Comparison of ENCODE assay signal across 9 mouse cellular contexts in genomic region chr10:13388116-13388922, GRCm38 (mm10).
DNase-seq lines count a peak whose midpoint lies in the region; ATAC-seq and TF ChIP-seq lines count a peak whose summit lies in the region.
"Had no signal": no experiment of that assay in that cellular context is flagged by ENCODE, and none has a peak within 500 bp of the region (broad histone marks: within the 10 kb centered on the region; RNA-seq: fewer than 3 reads in every experiment).

No protein-coding gene starts in this region.

- peak; percentile 45 for DNase-seq in gastrocnemius, adult 2 months
- DNase-seq in gastrocnemius, adult 8-10 months (ENCODE audit: low spot score in 2 of 2): no peak
- peak; percentile 9 for DNase-seq in lung, adult 2 months
- no peak for DNase-seq in natural killer cell, adult 2 months (ENCODE audit: low spot score in 2 of 2)

- H3K27me3 ChIP-seq in heart, embryonic 11.5 days (ENCODE audit: control insufficient read depth, insufficient read depth, low read length): no peaks in the 10 kb centered on the region
- H3K27me3 ChIP-seq in kidney, embryonic 14.5 days (ENCODE audit: control insufficient read depth, insufficient read depth, low read length): no peaks in the 10 kb centered on the region
- H3K27me3 ChIP-seq in neural tube, embryonic 15.5 days (replicated peaks): no peaks in the 10 kb centered on the region

- 9% methylated on average over 11 of the region's 11 CpGs for WGBS in heart, embryonic 11.5 days (ENCODE audit: insufficient replicate concordance)
- under 1% methylated on average over 11 of the region's 11 CpGs for WGBS in kidney, embryonic 14.5 days
- WGBS in lung, adult 2 months: 8% methylated on average over 11 of the region's 11 CpGs
- 2% methylated on average over 11 of the region's 11 CpGs for whole genome bisulfite sequencing in neural tube, embryonic 15.5 days

- H3K4me2 ChIP-seq in heart, embryonic 11.5 days: peak overlapping the region; percentile 63
- H3K4me2 ChIP-seq in kidney, embryonic 14.5 days (replicated peaks; ENCODE audit: low read depth, low read length): peak overlapping the region; percentile 40
- H3K4me2 ChIP-seq in neural tube, embryonic 15.5 days: peak overlapping the region; percentile 64

- H3K27ac ChIP-seq in gastrocnemius, adult 2 months: no peak overlapping the region
- peak overlapping the region; percentile 80 for H3K27ac ChIP-seq in heart, embryonic 11.5 days (ENCODE audit: low read depth, low read length)
- H3K27ac ChIP-seq in kidney, embryonic 14.5 days (ENCODE audit: low read depth, low read length): peak overlapping the region; percentile 63
- peak overlapping the region; percentile 73 for H3K27ac ChIP-seq in neural tube, embryonic 15.5 days (replicated peaks)
- H3K27ac ChIP-seq: macrophage had no signal

- no peaks in the 10 kb centered on the region for H3K9me3 ChIP-seq in heart, embryonic 11.5 days (replicated peaks; ENCODE audit: control insufficient read depth, low read length)
- no peaks in the 10 kb centered on the region for H3K9me3 ChIP-seq in kidney, embryonic 14.5 days (ENCODE audit: control insufficient read depth, low read length)
- no peaks in the 10 kb centered on the region for H3K9me3 ChIP-seq in neural tube, embryonic 15.5 days (replicated peaks)

- H3K4me3 ChIP-seq in gastrocnemius, adult 2 months: peak overlapping the region; percentile 57
- H3K4me3 ChIP-seq in heart, embryonic 11.5 days (ENCODE audit: low read depth, low read length): peak overlapping the region; percentile 32
- peak overlapping the region; percentile 19; the same call in 1 of the 2 replicates for H3K4me3 ChIP-seq in kidney, embryonic 14.5 days (ENCODE audit: low read length)
- peak overlapping the region; percentile 10 for H3K4me3 ChIP-seq in lung, adult 2 months (replicated peaks; ENCODE audit: extremely low read depth, low read depth, low read length)
- peak overlapping the region; percentile 42 for H3K4me3 ChIP-seq in neural tube, embryonic 15.5 days (replicated peaks)

- TF ChIP-seq POLR2A in lung, adult 2 months (IDR thresholded peaks at IDR 0.05; ENCODE audit: borderline replicate concordance, extremely low read depth, low read depth, low read length): no peak

- peak overlapping the region; percentile 47; the same call in 1 of the 2 replicates for H3K9ac ChIP-seq in heart, embryonic 11.5 days (ENCODE audit: low read depth, low read length)
- H3K9ac ChIP-seq in kidney, embryonic 14.5 days (ENCODE audit: low read depth, low read length): peak overlapping the region; percentile 46; the same call in 1 of the 2 replicates
- H3K9ac ChIP-seq in neural tube, embryonic 15.5 days (replicated peaks): peak overlapping the region; percentile 57

- intact Hi-C loops in gastrocnemius, adult 2 months (cut with DNase I): no loop called here

- H3K4me1 ChIP-seq in heart, embryonic 11.5 days (ENCODE audit: control insufficient read depth, insufficient read depth, low read length): 0 out of 2 replicates have a peak, but pooled peaks cover 8% of the 10 kb centered on the region
- H3K4me1 ChIP-seq in kidney, embryonic 14.5 days (ENCODE audit: control insufficient read depth, insufficient read depth, low read length): peaks cover 14% of the 10 kb centered on the region; the same call in 1 of the 2 replicates
- H3K4me1 ChIP-seq in lung, adult 2 months (ENCODE audit: control insufficient read depth, insufficient read depth, low read length): no peaks in the 10 kb centered on the region
- peaks cover 16% of the 10 kb centered on the region for H3K4me1 ChIP-seq in neural tube, embryonic 15.5 days

- peak; percentile 87 for ATAC-seq in common myeloid progenitor, adult 5-6 weeks (replicated peaks; ENCODE audit: low read depth, poor library complexity, severe bottlenecking)
- ATAC-seq in heart, embryonic 11.5 days (replicated peaks; ENCODE audit: insufficient number of reproducible peaks, low FRiP score, low TSS enrichment): peak; percentile 71
- ATAC-seq in kidney, embryonic 14.5 days (ENCODE audit: low FRiP score, low TSS enrichment): peak; percentile 80
- ATAC-seq in neural tube, embryonic 15.5 days (ENCODE audit: low FRiP score): peak; percentile 76

- H3K36me3 ChIP-seq in heart, embryonic 11.5 days (ENCODE audit: control insufficient read depth, insufficient read depth, low read length): no peaks in the 10 kb centered on the region
- no peaks in the 10 kb centered on the region for H3K36me3 ChIP-seq in kidney, embryonic 14.5 days (ENCODE audit: control insufficient read depth, insufficient read depth, low read length)
- no peaks in the 10 kb centered on the region for H3K36me3 ChIP-seq in neural tube, embryonic 15.5 days

- no peak for TF ChIP-seq CTCF in gastrocnemius, adult 2 months (IDR thresholded peaks at IDR 0.05)
- no peak for TF ChIP-seq CTCF in lung, adult 2 months (IDR thresholded peaks at IDR 0.05; ENCODE audit: insufficient read depth, low read length)

Comparison
In these comparisons a context has a peak if more than half of its experiments do, and no peak if none do; other contexts are left out.
1. DNase-seq: peak in gastrocnemius, adult 2 months (single experiment) and lung, adult 2 months (single experiment); none in gastrocnemius, adult 8-10 months (0 of 2) and natural killer cell, adult 2 months (0 of 2).
2. Peak in every context shown above with its lines, with median percentiles within 50 percentile points of each other: H3K4me3 ChIP-seq, ATAC-seq, H3K4me2 ChIP-seq and H3K9ac ChIP-seq.